Mouse (Mus musculus): Measurements from ENCODE around the gene Idh3a.
"Not testable (repeated sequence)": the region's sequence is repeated elsewhere in the genome, so short reads cannot be mapped to it uniquely, and the experiment has no call there.

Idh3a gene

GRCm38 (mm10) chr9:54586199-54587061 is at the start of gene Idh3a:
Gene Idh3a, plus strand, starts transcription at chr9:54586334.
- peak; percentile 98 for DNase-seq (ENCODE audit: low read depth, low spot score)

DNA sequence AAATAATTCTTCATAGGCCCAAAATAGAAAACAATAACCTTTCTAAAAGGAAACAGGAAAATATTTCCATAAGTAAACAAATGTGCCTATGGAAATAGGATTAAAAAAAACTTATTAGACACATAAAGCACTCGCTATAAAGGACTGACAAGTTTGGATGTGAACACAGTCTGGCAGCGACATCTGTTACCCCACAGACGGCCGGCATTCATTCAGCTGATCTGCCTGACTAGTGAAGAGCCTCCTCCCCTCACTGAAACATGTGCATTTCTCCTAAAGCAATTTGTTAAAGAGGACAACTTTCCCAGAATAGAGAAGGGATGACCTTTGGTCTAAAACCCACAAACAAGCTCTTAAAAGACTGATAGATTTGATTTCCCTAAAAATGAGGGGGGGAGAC is 49.1 kb upstream of the Idh3a start:
- no peak for DNase-seq (ENCODE audit: low read depth, low spot score)

DNA sequence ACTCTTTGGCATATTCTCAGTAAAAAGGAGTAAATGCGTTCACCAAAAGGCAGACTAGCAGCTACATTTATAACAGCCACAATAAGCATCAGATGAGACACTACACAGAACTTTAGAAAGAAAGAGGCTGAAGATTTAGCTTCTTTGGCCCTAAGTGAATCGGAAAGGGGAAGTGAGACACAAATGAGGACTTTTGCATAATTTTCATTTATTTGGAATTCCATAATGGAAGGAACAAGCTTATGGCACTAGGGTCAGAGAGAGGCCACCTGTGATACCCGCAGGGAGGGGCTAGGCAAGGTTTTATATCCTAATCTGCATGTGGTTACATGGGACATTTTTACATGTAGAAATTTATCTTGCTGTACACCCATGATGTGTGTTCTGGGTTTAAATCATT is 48.7 kb upstream of the Idh3a start:
- DNase-seq (ENCODE audit: low read depth, low spot score): no peak

- no peak for DNase-seq (ENCODE audit: low read depth, low spot score)
Observed at GRCm38 (mm10) chr9:54538244-54538643, 47.9 kb upstream of the Idh3a start.

DNA sequence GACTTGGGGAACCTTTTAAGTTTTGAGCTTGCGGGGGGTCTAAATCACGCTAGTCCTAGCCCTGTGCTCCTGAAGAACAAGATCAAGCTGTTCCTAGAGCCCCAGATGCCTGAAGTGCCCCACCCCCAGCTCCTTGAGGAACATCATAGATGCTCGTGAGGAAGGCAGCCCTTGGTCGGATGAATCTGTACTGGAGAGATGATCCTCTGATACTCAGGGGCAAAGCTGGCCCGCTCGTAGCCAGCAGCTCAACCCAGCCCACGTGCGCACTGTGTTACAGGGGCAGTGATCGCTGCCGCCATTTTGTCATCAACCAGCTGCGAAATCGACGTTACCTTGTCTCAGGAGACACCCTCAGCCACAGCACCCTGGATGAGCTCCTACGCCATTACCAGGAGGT is 47.5 kb upstream of the Idh3a start, which contains the start of gene Sh2d7:
Gene Sh2d7, plus strand, starts transcription at position 301 of the 400 bp plus-strand sequence.
- DNase-seq (ENCODE audit: low read depth, low spot score): no peak

GRCm38 (mm10) chr9:54540801-54541200 is 45.3 kb upstream of the Idh3a start:
- no peak for DNase-seq (ENCODE audit: low read depth, low spot score)

GRCm38 (mm10) chr9:54544212-54544953 is 41.8 kb upstream of the Idh3a start:
- DNase-seq (ENCODE audit: low read depth, low spot score): no peak

- no peak for DNase-seq (ENCODE audit: low read depth, low spot score)
Observed at GRCm38 (mm10) chr9:54544954-54545315, 41.2 kb upstream of the Idh3a start.

DNA sequence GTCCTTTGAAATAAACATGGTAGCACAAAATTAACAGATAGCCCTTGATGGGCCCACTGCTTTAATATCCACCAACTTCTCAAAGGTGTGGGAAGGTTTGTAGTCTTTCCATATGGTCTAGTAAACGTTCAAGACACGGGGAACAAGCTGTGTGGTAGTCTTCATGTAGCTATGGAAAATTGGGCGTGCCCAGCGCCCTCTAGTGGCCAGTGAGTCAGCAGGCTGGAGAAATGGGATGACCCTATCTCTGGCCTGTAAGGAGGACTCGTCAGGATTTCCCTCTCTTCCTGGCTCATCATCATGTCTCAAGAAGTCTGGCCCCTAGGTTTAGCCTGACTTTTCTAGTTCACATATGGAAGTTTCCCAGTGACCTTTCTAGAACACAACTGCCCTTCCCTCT is 38.6 kb upstream of the Idh3a start:
- peak; percentile 63 for DNase-seq (ENCODE audit: low read depth, low spot score)

DNA sequence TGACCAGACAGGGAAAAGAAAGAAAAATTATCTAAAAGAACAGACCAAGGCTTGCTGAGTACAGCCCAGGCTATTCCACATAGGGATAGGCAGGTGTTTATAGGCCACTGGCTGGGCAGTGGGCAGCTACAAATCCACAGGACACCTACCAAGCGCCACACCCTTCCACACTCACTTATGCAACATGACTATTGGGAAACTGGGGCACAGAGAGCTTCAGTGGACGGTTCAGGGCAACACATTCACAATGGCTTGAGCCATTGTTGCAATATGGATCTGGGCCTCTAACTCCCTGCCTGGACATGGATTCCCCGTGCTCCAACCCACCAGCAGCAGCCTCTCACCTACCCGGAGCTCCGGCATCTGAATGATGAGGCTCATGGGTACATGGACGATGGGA is 36.7 kb upstream of the Idh3a start:
- no peak for DNase-seq (ENCODE audit: low read depth, low spot score)

DNA sequence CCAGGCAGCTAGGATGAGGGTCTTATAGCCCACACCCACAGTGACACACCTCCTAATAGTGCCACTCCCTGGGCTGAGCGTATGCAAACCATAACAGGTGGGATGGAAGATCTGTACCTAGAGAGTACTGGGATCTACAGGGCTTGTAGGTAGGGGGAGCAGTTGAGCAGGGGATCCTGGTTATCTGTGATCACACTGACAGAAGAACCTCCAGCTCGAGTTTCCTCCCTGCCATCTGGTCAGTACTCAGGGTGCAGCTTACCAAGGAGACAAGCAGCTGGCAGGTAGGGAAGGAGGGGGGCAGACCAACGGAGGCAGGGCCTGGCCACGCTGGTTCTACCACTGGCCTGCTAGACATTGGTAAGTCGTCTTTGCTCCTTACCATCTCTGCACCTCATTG is 33.7 kb upstream of the Idh3a start:
- DNase-seq (ENCODE audit: low read depth, low spot score): peak; percentile 25

DNA sequence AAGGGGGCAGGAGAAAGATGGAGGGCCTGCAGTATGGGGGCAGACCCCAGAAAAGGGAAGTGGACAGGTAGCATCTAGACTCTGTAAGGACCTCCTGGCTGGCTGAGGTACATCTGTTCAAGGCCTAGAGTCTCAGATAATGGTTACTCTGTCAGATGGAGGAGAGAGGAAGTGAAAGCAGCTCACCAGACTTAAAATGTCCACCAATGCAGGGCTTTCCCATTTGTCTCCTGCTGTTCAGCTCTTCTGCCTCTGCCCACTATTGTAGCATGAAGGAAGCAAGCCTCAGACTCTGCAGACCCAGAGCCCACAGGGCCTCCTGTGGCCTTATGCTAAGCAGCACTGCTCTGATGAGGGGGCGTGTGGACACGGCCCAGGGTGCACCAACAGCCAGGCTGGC is 31.1 kb upstream of the Idh3a start:
- DNase-seq (ENCODE audit: low read depth, low spot score): no peak

GRCm38 (mm10) chr9:54558731-54559130 is 27.4 kb upstream of the Idh3a start:
- no peak for DNase-seq (ENCODE audit: low read depth, low spot score)

- peak; percentile 82 for DNase-seq (ENCODE audit: low read depth, low spot score)
Observed at GRCm38 (mm10) chr9:54559771-54560471, 26.2 kb upstream of the Idh3a start, which contains the start of gene Cib2. Gene Cib2, minus strand, starts transcription at chr9:54560218.

DNA sequence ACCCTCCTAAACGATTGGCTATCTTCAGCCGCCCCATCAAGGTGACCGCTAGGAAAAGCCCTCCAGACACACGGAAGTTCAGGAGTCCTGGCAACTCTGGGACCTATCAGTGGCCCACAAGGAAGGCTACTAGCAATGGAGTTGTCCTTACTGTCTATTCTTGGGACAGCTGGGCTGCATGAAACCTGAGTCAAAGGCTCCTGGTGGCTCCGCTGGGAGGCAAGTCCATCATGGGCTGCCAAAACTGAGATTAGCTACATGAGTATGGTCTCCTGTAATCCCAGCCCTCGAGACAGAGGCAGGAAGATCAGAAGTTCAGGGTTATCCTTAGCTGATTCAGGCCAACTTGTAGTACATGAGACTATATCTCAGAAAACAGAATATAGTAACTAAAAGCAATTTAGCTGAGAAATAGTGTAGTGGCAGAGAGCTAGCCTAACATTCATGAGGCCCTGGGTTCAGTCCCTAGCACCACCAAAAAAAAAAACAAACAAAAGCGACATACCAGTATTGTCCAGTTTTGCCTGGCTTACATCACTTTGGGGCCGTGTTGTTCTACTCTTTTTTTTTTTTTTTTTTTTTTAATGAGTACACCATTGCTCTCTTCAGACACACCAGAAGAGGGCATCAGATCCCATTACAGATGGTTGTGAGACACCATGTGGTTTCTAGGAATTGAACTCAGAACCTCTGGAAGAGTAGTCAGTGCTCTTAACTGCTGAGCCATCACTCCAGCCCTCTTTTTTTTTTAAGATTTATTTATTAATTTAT is 25.1 kb upstream of the Idh3a start:
- no peak for DNase-seq (ENCODE audit: low read depth, low spot score)

DNA sequence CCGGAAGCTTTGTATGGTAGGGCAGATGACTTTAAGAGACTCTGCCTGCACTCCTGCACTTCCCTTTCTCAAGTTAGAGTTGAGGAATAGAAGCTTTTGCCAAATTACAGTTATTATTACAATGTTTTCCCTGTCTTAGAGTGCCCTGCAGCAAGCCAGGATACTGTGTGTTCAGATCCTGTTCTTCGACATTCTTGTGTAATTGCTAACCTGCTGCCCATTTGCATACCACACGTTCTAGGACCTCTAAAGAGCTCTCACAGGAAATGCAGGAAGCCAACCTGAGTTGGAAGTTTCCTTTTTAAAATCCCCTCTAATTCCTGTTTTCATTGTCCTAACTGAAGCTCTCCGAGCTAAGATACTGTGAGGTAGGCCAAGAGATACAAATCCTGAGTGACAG is 19.2 kb upstream of the Idh3a start:
- no peak for DNase-seq (ENCODE audit: low read depth, low spot score)

DNA sequence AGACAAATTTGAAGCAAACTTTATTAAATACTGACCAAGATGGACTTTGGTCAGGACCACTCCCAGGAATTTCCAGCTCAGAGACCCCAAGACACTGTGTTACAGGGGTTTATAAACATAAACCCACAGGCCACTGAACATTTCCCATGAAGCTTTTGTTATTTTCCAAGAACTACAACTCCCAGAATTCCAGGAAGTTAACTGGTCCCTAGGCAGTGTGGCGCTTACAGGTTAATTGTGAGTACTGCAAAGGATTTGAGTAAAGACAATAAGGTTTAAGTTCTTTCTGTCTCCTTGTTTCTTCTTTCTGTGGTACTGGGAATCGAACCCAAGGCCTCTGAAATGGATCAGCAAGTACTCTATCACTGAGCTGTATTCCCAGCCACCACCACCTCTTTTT is 17.4 kb upstream of the Idh3a start:
- no peak for DNase-seq (ENCODE audit: low read depth, low spot score)

- no peak for DNase-seq (ENCODE audit: low read depth, low spot score)
Observed at GRCm38 (mm10) chr9:54571130-54571839, 14.8 kb upstream of the Idh3a start.

DNA sequence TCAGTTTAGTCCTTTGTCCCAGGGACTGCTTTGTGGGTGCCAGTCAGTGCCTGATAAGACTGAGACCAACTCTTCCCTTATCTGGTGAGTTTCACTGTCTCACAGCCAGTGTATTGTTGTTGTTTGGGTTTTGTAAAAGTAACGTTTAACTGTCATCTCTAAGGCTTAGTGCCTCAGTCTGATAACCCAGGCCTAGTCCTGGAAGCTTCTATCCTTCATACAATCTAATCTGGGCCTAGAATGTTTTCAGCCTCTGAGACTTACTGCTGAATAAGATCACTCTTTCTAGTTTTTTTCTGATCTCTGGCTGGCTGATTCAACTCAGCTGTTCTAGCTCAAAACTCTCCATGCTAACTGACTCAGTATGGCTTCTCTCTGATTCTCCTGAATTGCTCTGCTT is 2.4 kb upstream of the Idh3a start:
- no peak for DNase-seq (ENCODE audit: low read depth, low spot score)

- DNase-seq (ENCODE audit: low read depth, low spot score): not testable (repeated sequence)
Observed at GRCm38 (mm10) chr9:54584127-54584526, 2.0 kb upstream of the Idh3a start.

DNA sequence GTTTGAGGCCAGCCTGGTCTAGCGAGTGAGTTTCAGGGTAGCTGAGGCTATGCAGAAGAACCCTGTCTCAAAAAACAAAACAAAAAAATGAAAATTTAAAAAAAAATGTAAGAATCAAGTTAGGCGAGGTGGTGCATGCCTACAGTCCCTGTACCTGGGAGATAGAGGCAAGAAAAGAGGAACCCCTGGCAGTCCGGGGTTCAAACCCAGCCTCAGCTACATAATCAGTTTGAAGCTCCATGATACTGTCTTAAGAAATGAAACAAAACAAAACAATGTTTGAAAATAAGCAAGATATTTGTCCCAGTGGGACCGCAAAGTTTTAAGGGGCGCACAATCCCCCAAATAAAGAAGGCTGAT is 315 bp upstream of the Idh3a start:
- no peak for DNase-seq (ENCODE audit: low read depth, low spot score)

All from mesoderm, embryonic 11.5 days (tissue).